Mouse (Mus musculus) frontal cortex, postnatal 10 days (tissue): ENCODE data around the gene Plpp7.

Experiments
- DNase-seq, 2 experiments: peaks; one replicate each; pipeline ENCODE4 v3.0.0; 2022; ENCODE audit warnings: low spot score in 2 of 2, mixed read lengths in 1 of 2

Gene Plpp7

DNA sequence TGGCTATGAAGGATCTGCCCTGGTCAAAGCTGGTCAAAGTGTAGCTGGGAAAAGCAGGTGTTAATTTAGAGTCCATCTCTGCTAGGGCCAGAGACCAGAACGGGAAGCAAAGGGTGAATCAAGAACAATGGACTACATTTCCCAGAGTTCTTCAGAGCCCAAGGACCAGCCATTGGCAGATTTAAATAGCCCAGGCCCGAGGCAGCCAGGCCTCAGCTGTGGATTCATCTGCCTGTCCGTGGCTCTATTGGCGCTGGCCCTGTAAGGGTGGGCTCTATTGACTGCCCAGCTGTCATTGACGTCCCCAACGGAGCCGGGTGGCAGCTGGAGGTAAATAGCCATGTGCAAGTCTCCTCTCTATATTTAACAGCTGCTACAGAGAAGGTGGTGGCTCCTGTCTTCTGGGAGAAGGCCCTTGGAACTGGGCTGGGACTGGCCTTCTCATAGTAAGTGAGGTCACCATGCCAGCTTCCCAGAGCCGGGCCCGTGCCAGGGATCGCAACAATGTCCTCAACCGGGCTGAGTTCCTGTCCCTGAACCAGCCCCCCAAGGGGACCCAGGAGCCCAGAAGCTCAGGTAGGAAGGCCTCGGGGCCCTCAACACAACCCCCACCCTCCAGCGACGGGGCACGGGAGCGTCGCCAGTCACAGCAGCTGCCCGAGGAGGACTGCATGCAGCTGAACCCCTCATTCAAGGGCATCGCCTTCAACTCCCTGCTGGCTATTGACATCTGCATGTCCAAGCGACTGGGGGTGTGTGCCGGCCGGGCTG, at the start of gene Plpp7:
Gene Plpp7 (plus strand): TSS at position 178 of the 771 bp plus-strand sequence.
- DNase-seq: peak; percentile 78 to 83

DNA sequence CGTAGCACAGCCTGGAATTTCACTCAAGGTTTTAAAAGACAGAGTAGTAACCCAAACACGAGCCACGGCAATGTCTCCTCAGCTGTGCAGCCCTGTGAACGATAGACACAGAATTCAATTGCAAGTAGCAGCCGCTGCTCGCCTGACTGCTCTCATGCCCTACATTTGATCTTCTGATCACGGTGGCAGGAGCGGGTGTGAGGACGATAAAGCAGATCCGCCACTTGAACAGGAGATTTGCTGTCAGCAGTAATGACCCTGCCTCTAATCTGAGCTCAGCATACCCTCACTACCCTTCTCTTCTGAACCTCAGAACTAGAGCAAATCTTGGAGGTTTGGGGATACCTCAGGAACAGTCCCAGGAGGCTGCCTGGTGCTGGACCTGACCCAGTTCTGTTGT, 49.3 kb upstream of the Plpp7 start:
- no peak for DNase-seq

DNA sequence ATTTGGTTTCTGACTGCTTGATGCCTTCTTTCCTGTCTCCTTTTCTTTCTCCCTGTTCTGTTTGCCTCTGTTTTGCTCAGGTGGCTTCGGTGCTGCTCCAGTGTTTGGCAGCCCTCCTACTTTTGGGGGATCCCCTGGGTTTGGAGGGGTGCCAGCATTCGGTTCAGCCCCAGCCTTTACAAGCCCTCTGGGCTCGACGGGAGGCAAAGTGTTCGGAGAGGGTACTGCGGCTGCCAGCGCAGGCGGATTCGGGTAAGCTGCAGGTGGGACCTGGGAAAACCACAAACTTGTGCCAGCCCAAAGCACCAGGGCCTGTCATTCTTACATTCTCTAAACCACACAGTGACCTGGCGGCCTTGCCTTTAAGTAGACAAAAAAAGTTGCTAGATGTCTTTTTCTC, 48.0 kb upstream of the Plpp7 start:
- no peak for DNase-seq

DNA sequence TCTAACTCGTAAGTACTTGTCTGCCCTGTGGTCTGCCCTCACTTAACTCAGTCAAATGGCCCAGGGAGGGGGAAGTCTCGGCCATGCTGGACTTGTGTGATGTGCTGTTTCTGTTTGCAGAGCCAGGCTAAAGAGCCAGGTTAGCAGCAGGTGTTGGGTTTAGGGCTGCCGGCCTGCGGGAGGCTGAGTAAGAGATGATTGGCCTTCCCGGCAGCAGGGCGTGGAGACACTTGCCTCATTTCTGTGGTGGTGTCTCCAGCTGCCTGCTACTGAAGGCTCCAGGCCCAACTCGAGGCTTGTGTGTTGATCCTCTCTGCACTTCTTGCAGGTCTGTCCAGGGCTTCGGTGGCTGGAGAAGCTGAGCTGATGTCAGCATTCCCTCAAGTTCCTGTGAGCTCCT, 43.5 kb upstream of the Plpp7 start:
- no peak for DNase-seq

DNA sequence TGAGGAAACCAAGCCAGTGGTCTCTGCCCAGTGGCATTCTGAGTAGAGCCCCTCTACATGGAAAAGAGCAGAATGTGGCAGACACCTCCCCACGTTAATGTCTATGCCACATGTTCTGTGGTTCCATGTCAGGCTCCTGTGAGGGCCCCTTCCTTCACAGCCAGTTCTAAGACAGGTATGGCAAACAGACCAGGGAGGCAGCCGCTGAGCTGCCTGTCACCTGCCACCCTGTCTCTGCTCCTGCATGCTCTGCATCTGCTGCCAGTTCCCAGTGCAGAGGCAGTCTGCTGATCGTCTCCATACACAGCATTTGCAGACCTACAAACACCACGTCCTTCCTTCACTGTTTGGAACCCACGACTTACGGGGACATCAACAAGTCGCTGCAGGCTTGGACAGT, 42.9 kb upstream of the Plpp7 start:
- no peak for DNase-seq

DNA sequence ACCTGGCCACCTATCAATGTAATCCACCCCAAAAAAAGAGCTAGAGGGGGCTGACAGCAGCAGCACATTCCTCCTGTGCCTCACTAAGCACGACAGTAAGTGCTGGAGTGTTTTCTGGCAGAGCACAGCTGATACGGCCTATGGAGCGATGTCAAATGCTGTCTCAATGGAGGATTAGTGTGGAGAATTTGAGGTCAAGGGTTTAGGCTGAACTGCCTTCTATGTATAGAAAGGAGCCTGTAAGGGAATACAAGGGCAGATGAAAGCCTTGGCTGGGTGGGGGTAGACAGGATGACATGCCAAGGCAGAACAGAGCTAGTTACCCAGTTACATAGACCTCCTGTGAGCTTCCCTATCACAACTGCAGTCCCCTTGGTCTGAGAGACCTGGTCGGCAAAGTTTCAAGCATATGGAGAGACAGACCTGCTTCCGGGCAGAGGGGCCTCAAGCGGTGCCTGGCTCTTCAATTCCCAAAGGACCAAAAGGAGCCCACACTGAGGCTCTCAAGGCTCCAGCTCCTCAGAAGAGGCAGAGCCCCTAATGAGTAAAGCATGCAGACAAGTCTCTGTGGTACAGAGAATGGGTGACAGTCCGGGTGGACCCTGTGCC, 39.9 kb upstream of the Plpp7 start:
- no peak for DNase-seq

DNA sequence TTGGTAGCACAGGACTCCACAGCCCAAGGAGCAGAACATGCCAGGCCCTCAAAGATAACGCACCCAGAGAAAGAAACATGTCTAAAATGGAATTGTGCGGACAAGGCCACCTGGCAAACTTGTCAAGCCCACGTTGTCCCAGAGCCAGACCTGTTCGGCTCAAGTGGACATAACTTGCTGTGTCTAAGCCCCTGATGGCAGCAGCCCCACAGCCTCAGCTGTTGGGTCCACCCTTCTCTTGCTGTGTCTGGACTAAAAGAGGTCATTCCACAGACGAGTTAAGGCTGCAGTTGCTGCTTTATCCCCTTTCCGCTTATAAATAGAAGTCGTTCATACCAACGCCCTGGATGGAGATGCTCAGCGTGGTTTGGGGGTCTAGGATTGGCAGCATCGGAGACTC, 38.8 kb upstream of the Plpp7 start:
- no peak for DNase-seq

DNA sequence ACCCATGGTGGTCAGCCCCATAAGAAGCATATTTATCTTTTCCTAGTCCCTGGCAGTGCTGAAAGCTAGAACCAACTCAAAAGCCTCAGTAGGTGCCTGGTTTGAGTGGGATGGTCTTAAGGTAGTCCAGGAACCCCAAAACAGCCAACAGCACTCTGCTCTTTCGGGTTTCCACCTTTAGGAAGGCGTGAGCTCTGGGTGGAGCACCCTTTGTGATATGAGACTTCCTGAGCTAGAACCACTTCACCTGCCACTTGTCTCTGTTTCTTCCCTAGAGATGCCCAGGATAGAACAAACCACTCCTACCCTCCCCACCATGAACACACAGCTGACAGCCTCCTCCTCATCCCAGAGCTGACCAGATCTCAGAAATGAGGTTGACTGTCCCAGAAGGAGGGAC, 38.0 kb upstream of the Plpp7 start:
- DNase-seq: no peak

DNA sequence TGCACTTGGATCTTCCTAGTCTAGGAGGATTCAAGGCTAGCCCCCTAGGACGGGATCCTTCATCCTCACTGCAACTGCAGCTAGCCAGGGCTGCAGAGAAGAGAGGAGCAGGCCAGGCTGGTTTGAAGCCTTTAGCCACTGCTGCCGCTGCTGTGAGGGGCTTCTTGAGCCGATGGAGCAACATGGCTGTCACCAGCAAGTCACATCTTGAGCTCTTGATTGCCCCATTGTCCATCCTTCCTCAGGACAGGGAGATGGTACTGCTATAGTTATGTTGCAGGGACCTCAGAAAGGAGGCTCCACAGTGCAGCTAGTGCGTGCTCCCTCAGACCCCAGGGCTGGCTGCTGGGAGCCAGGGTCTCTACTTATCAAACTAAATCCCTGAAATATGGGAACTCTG, 37.5 kb upstream of the Plpp7 start:
- no peak for DNase-seq

DNA sequence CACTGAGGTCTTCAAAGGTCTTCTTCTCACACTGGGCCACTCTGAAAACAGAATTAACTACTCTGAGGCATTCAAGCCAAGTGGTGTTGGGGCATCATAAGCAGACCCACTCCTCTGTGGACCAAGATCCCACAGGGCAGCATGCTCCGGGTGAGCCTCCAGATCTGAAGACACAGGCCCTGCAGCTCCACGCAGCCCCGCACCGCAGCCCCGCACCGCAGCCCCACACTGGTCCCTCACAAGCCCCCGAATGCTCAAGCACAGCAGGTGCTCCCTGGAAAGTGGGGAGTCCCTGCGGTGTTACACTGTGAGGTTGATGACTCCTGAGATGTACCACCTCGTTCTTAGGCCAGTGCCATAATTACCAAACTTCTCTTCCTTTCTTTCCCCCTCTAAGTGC, 37.1 kb upstream of the Plpp7 start:
- no peak for DNase-seq

DNA sequence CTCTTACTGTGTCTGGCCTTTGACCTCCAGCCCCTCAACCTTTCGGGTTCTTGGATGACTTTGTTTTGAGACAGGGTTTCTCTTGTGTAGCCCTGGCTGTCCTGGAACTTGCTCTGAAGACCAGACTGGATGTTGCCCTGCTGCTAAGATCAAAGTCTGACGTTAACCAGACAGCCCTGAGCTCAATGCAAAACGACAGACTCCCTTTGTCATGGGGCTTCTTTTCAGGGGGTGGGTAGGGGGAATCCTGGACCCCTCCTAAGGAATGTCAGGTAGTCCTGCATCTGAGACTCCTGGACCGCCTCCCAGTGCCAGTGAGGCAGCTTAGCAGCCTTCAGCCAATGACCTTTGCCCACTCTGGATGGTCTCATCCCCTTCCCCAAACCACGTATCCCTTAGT, 36.6 kb upstream of the Plpp7 start:
- no peak for DNase-seq

DNA sequence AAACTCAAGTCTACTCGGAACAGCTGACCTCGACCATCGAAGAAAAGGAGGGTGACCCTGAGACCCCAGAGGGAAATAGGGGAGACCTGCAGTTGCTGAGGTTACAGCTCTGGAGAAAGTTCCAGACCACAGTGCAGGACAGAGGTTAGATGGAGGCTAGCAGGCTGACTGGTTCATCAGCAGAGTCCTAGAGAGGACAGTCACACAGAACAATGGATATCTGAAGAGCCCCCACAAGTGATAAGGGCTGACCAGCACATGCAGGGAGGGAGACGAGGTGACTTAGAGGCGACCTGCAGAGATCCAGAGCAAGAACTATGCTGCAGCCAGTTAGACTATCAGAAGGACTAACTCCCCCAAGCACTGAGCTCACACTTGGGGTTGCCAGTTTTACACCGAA, 35.7 kb upstream of the Plpp7 start:
- no peak for DNase-seq

DNA sequence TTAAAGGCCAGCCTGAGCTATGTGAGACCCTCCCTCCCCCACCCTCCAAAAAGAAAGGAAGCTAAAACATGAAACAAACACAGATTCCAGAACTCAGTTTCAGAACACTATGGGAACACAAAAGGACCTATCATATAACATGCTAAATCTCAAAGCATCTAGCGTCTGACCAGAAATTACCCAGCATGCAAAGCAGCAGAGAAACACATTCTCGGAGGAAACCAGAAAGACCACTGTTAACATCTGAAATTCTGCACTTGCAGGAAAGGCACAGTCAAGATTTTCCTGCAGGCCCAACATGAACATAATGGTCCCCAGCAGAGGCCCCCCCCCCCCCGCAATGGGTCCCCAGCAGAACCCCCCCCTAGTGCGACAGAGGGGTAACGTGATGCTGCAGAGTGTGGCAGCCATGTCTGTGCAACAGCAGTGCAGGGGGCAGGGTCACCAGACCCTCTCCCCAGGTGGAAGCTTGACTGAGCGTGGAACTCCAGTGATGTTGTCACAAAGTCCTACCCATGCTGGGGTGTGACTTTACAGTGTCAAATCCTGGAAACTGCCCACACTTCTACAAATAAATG, 35.0 kb upstream of the Plpp7 start:
- DNase-seq: no peak

DNA sequence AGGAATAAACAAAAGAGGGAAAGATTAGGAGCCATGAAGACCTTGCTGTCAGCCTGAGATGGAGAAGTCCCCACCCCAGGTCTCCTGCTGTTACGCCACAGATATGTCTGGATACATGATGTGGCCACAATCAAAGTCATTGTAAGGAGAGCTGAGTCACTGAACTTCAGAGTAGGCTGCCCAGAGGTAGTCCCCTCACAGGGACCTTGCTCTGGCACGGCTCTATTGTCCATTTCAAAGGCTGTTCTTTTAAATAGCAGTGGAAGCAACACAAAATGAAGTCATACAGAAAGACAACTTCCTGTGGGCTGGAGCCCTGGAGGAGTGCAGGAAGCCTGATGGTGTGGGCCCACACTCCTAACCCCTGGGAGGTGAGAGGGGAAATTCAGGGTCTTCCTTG, 34.1 kb upstream of the Plpp7 start:
- no peak for DNase-seq

DNA sequence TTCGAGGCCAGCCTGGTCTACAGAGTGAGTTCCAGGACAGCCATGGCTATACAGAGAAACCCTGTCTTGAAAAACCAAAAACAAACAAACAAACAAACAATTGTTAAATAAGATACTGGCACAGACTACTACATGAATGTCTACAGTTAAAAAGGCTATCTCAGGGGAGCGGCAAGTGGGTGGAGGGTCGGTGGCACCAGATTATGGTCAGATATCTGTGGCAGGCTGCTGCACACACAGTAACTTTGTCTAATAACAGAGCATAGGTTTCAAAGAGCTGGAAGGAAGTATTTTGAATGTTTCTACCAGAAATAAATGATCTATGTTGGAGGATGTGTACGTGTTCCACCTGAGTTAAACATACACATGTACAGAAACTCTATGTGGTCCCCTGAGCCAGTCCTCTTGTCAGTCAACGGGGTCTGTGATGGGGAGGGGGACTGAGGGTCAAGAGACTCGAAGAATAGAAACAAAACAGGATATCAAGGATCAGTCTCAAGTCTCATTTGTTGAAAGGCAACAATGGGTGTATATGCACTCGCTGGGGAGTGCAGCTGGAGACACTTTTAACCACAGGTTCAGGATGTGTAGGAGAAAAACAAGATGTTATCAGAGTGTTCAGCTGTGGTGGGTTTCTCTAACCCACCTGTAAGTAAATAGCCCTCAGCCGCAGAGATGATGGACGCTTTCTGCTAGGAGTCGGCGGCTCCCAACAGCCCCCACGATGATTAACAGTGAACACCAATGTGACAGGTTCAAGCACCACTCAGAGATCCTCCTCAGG, 33.4 kb upstream of the Plpp7 start:
- DNase-seq: no peak

DNA sequence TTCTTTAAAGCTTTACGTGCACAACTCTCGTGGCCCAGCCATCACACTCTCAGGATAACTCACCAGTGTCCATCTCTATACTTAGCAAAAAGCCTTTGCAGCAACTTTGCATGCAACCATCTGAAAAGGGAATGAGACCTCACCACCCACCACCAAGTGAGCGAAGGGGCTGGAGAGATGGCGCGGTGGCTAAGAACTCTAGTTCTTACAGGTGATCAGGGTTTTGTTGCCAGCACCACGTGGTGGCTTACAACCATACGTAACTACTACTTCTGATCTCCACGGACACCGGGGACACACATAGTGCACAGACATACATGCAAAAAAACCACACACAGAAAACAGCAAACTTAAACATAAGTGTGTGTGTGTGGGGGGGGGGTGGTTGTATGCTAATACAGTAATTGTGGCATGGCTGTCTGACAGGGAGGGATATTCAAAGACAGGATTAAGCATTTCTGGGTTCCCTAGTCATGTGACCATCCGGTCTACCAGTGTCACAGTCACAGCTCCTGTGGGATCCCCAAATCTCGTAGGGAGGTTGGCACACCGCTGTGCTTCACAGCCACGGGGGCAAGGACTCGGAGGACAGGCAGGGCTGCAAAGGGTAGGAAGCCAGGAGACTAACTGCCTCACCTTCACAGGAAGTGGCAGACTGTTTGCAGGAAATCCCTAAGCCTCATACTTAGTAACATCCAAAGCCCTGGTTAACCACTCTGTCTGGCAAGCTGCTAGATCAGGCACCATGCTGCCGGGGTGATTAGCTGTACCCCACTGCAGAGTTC, 32.5 kb upstream of the Plpp7 start:
- no peak for DNase-seq

DNA sequence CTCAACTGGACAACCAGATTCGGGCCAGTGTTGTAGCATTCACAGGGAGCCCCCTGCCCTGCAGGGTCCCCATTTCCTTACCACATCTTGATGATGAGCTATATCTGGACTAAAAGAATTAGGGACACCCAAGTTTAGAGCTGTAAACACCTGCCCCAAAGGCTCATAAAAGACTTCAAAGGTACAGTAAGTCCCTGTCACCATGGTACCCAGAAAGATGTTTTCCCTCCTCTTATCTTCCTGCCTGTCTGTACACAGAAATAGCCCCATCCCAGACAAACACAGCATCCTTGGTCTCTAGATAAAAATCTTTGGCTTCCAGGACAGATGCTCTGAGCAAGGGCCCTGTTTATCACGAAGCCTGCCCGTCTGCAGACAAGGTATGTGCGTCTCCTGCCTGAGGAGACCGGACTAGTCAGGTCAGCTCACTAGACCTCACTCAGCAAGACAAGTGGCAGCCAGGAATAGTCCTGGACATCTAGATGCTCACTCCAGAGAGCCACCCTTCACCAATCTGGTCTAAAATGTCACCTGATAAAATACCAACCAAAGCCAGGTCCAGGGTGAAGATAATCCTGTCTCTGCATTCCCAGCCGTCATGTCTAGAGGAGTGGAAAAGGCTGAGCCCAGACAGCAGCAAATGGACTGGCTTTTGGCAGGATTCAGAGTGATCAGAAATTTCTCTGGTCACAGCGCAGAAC, 31.7 kb upstream of the Plpp7 start:
- DNase-seq: no peak

DNA sequence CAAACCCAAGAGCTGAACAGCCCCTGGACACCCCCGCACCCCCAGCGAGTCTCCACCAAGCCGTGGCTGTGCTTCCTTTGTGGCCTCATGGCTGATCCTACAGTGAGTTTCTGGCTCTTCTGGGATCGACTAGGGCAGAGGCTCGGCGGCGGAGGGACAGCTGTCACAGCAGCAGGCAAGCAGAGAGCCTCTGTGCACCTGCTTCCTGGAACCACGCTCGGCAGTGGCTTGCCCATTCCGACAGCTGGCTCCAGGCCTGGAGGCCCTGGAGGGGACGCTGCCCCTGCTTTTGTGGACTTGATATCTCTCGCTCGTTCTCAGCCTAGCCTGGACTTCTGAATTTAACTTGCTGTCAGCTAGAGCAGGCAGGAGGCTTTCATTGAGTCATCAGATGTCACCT, 30.4 kb upstream of the Plpp7 start:
- no peak for DNase-seq

DNA sequence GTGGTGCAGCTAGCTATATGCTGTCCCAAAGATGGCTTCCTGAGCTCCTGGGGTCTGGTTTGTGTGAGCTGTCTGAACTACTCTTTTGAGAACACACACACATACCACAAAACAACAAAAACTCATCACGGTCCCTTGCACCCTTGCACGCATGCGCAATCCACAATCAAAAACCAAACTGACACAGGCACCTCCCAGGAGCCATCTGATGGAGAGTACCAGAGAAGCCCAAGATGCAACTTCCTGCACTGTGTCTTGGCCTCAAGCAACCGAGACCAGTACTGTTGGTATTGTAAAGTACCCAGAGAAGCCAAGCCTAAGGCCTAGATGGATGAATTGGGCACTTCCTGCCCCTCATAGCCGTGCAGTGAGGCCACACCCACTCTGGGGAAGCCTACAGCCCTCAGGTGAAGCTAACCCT, 29.9 kb upstream of the Plpp7 start:
- no peak for DNase-seq

DNA sequence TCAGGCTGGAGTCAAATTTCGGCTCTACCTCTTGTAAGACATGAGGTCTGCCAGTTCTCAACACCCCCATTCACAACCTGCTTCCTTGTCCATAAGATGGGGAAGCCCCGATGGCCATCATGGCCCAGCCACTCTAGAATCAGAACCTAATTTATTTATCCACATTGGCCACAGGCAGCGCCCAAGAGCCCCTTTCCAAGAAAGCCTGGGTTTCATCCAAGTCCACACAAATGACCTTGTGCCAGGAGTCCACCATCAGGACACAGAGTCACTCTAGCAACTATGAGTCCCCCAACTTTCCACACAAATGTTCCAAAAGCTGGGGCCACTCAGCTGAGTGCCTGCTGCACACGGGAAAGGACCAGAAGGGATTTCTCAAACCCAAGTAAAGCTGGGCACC, 29.3 kb upstream of the Plpp7 start:
- no peak for DNase-seq
